Mouse (Mus musculus) brain, adult 2 months (tissue): ENCODE results near the gene Ccdc78.
"Not testable (repeated sequence)": the region's sequence is repeated elsewhere in the genome, so short reads cannot be mapped to it uniquely, and the experiment has no call there.

ENCODE experiments used
- DNase-seq: peaks from one replicate; pipeline ENCODE4 v3.0.0; 2011; ENCODE audit warnings: low read depth, low spot score

Ccdc78 gene

DNA sequence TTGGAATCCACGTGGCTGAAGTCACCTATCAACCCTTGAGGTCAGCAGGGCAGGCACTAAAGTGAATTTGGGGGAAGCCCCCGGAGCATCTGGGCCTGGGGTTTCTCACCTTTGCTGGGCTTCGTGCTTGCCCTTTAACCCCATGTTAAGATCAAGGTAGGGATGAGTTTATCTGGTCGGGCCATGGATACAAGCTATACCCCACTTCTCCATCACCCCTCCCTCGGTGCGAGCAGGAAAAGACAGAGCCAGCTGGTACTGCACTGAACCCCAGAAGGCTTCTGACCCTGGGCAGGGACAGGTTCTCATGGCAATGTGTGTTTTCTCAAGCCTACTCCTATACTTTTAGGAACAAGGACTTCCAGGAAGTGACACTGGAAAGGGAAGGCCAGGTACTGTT, 5.0 kb upstream of the Ccdc78 start:
- no peak for DNase-seq

DNA sequence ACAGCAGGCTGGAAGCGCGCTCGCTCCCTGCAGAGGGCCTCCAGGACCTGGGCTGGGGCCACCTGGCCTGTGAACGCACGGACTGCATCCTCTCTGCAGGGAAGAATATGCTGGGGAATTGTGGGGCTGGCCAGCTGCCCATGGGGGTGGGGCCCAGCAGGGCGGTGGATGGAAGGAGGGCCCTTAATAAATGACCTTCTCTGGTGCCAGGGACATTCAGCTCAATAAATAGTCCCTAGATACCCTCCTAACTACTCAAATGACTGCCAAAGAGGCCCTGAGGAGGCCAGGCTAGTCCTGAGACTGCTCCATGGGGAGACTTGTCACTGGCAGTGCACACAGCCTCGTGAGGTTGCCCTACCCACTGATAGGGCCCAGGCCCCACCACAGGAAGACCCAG, 3.3 kb upstream of the Ccdc78 start:
- DNase-seq: no peak

DNA sequence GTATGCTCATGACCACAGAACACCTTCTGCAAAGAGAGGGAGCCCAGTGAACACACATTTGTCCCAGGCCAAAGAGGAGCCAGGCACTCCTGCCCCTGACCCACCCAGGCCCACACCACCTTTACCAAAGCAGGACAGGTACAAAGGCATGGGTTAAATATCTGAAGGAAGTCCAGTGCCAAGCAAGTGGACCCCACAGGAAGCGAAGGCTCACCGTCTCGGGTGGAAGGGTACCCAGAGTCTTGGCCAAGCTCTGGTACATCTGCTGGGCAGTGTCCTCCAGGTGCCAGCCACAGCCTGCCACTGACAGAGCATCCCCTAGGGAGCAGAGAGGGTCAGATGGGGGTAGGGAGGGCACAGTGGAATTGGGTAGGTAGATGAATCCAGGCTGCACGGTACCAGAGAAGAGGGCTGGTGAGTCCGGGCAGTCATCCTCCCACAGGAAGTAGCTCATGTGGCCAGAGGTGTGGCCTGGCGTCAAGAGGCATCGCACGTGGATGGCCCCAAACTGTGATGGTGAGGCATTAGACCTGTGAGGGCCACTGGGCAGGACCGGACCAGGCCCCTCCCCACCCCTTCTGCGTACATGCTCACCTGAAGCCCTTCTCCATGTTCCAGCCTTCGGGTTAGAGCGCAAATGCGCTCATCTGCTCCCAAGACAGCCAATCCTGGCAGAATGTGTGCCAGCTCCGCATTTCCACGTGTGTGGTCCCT, 2.4 kb upstream of the Ccdc78 start:
- no peak for DNase-seq

DNA sequence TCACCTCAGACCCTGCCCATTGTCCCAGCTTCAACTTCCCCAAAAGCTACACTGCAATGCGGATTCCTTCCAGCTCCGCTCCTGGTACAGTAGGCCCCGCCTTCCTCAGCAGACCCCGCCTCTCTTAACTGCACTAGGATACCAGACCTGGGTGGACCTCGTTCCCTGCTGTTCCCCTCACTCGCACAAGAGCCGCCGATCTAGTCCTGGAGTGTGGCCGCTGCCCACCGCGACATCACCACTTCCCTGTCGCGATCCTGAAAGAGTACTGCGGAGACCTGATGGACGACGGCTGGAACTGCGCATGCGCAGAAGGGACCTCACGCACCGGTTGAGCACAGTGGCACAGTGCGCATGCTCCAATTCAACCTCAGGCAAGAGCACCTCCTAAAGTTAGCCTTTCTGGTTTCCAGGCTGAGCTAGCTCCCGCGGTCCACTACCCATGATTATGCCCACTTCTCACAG, 1.1 kb upstream of the Ccdc78 start, which contains the start of gene Haghl:
TSS of gene Haghl (minus strand) at position 393 of the 465 bp plus-strand sequence.
- peak; percentile 98 for DNase-seq

DNA sequence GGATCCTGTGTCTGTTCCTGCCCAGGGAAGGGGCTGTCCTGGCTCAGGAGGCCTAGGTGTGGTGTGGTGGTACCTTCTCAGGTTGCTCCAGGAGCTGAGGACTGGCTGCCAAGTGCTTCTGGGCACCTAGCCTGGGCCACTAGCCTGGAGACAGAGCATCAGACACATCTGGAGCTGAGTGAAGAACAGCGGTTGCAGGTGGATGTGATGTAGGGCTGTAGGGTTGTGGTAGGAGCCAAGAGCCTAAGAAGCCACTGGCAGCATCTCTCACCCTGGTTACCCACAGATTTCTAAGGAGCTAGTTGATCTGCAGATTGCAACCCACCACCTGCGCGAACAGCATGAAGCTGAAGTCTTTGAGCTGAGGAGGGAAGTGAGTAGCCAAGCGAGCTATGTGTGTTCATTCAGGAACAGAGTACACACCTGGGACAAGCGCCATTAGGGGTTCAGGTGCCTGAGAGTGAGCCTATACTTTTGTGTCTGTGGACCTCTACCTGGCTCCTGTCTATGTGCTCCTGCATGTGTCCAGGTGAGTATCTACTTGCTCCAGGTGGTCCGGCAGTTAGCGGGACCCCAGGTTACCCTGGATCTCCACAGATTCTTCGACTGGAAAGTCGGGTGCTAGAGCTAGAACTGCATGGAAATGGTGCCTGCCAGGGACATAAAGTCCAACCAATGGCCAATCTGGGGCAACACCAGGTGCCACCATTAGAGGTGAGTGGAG, 563 bp downstream of the Ccdc78 start:
- no peak for DNase-seq

DNA sequence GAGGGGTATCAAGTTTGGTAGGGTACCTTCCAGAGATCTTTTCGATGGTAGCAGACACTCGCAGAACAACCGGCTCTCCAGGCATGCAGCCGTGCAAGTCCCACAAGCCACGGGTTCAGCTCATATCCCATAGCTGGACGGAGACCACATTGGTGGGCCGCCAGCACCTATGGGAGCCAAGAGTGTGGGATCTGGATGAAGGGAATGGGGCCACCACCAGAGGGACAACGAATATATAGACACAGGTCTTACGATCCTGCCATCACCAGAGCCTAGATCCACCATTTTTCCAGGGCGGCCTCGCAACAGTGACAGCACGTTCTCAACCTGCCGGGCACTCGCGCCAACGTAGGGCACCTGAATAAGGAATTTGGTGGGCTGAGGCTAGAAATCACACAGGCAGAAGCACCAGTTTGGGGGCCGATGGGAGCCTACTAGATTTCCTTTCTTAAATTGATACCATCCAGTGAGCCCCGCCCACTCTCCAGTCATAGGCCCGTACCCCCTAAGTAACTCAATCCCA, 5.0 kb downstream of the Ccdc78 start:
- no peak for DNase-seq

DNA sequence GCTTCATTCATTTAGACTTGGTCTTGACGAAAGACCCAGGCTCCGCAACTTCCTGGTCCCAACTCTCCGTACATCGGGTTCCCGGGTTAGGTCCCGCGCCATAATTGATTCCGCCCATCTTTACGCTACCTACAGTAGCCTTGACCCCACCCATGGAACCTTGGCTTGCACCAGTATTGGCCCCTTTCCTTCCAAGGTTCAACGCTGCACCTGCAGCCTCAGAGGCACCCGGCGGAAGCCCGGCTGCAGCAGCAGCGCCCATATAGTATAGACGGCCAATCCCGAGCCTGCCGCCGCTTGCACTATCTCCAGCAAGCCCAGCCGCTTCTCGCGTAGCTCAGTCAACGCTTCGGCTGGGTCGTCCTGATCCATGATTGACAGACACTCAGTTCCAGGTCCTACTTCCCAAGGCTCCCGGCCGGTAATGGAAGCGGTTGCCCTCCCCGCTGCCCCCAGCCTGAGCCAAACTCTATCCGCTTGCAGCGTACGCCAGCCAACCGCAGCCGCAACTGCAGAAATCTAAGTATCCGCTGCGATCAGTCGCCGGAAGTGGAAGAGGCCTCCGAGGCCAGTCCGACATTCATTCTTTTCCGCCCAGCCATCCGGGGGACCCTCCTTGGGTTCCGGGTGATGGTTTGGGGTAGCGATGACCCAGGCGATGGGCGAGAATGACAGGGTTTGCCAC, 5.6 kb downstream of the Ccdc78 start:
- DNase-seq: peak; percentile 94

DNA sequence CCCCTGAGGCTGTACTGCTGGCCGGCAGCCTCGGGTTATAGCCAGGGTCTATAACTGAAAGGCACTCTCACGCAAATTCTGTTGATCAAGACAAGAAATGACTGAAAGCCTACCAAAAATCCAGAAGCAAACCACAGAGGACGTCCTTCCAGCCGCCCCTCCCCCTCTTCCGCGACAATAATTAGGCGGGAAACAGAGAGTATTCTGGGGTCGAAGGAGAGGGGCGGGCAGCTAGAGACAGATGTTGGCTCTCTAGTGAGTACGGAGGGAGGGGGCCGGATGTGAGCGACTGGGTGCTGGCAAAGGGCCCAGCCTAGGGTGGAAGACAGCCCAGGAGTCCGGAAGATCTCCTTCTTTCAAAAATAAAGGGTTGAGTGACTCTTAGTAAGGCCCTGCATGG, 6.2 kb downstream of the Ccdc78 start, which contains the start of gene Fam173a:
TSS of gene Fam173a (minus strand) at position 287 of the 400 bp plus-strand sequence.
- peak; percentile 79 for DNase-seq

DNA sequence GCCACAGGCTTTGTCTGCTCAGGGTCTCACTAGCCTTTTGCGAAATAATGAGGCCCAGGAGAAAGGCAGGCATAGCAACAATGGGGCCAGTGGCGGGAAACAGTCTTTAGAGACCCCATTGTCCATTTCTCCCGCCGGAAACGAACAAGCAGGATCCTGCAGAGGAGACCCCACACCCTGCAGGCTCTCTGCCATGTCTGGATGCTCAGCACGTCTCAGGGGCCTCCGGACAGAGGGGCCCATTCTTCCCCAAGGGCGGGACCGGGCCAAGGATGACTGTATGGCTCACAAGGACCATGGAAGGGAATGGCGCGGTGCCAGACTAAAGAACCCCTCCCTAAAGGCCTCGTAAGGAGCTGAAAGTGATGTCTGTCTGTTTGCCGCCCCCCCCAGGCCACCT, 7.8 kb downstream of the Ccdc78 start:
- no peak for DNase-seq

DNA sequence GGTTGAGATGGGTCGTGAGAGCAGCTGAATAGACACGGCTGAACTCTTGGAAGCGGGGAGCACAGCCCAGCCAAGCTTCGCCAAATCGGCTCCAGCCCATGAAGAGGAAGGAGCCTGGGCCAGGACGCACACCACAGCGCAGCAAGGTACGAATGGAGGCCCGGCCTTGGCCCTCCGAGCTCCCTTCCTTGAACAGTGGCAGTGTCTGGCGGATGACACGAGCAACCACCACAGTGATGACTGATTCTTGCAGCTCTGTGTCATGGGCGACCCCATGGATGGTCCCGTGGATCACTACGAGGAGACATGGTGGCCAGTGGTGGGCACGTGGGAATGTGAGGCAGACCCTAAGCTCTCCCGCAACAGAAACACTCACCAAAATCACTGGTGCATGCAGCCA, 8.6 kb downstream of the Ccdc78 start:
- no peak for DNase-seq

DNA sequence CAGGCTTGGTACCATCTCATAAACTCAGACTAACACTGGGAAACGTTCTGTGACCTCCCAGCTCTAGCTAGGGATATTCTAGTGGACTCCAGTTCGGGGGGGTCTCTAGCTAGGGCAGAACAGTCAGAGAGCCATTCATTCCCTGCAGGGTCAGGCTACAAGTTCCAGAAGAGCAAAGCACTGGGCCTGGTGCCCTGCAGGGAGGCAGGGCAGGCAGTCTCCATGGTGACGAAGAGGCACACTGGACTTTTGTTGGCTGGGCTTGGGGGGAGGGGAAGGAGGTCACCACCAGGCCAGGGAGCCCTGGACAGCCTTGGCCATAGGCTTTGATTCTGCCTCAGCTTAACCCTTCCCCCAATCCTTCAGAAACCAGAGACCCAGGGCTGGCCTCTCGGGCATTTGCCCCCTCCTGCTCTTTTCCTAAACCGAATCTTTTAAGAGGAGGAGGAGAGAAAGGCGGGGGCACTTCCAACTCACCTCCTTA, 9.3 kb downstream of the Ccdc78 start, which contains the start of gene AC134908.4:
TSS of gene AC134908.4 (minus strand) at position 51 of the 484 bp plus-strand sequence.
- peak; percentile 93 for DNase-seq

DNA sequence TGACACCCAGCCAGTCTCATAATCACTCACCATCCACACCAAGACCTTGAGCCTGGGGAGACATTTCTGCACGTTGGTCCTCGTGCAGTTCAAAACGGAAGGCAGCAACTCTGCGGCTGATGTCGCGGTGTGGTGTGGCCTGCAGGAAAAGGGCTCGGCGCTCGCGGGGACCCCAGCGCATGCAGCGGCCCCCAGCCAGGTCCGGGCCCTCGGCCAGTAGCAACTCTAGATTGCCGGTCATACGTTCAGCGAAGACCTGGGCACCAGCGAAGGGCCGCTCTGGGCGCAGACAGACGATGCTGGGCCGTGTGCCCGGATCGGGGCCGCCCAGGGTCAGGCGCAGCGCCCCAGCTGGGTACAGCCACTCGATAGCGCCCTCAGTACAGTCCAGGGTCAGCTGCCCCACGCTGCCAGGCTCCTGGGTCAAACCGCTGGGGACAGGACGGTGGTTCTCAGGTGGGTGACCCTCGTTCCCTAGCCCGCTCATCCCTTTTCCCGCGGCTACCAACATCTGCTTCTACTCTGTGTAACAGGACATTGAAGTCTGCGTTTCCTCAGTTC, 9.9 kb downstream of the Ccdc78 start:
- DNase-seq: peak; percentile 56

DNA sequence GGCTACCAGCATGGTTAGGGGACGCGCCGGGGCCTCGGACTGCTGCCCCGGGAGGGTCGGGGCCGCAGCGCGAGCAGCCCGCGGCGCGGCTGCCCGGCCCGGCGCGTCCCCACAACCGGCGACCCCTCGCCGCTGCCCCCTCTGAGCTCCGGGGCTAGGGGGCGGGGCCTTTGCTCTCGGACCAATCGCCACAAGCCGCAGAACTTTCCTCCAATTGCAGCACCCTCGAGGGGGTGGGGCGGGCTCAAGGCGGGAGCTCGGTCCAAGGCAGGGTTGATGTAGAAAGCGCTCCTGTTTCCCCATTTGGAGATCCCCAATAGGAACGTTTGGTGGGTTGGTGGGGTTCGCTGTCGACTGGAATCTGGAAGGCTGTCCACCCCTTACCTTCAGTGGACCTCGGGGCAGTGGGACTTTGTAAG, 10.6 kb downstream of the Ccdc78 start, which contains the start of gene Metrn:
TSS of gene Metrn (minus strand) at position 186 of the 419 bp plus-strand sequence.
- DNase-seq: peak; percentile 79

DNA sequence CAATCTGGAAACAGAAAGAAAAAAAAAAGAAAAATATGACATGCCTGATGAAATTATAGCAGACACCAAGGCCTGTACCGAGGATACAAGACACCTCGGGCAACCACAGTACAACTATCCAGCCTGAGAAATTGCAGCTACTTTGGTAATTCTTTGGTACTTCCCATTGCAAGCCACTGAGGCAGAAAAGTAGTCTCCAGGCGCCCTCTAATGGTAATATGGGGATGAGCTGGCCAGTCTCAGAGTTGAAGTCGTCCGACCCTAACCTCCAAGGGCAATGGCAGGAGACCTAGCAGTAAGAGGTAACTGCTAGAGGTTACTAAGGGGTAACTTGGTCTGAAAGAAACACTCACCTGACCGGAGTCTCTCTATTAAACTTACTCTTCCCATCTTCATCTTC, 14.6 kb downstream of the Ccdc78 start:
- DNase-seq: peak; percentile 84

DNA sequence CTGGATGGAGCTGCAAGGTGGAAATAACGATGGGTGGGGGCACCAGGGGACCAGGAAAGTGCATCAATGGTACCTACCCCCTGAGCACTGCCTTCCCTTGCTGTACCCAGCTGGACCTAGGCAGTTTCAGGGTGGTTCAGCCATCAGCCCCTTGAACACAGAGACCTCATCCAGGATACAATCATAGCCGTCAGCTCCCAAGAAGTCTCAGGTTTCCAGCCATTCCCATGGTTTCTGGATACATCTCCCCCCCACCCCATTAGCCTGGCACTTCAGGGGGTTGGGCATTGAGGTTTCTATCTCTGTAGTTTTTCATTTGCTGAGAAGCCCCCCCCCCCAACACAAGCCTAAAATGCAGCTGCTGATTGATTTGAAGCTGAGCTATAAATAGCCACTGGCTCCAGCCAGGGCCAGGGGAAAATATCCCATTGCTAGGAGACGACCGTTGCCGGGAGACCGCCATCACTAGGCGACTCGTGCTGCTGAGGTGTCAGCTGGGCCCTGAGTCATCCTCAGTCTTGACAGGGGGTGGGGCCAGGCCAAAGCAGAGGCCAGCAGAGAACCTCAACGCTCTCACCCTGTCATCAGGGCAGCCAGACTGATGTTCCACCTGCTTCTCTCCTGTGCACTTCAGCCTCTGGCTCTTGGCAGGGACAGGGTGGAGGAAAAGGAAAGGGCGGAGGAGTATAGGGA, 16.6 kb downstream of the Ccdc78 start:
- DNase-seq: peak; percentile 94

DNA sequence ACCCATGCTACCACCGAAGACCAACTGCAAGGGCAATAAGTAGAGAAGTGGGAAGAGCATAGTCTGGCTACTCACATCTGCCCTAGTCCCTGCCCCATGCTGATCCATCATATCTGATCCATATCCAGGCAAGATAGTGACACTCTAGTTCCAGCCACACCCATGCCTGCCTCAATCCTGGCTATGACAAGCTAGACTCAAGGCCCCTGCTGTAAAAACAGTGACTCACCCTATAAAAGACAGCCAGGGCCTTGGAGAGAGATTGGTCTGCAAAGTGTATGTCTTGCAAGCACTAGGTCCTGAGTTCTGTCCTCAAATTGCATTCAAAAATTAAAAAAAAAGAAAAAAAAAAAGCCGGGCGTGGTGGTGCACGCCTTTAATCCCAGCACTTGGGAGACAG, 20.1 kb downstream of the Ccdc78 start:
- DNase-seq: no peak

DNA sequence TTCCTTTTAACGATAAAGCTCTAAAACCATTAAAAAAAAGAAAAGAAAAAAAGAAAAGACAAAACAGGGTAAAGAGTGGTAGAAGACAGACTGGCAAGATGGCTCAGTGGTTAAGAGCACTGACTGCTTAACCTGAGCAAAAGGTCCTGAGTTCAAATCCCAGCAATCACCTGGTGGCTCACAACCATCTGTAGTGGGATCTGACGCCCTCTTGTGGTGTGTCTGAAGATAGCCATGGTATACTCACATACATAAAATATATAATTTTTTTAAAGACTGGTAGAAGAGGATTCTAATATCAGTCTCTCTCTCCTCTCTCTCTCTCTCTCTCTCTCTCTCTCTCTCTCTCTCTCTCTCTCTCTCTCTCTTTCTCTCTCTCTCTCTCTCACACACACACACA, 21.1 kb downstream of the Ccdc78 start:
- DNase-seq: not testable (repeated sequence)

DNA sequence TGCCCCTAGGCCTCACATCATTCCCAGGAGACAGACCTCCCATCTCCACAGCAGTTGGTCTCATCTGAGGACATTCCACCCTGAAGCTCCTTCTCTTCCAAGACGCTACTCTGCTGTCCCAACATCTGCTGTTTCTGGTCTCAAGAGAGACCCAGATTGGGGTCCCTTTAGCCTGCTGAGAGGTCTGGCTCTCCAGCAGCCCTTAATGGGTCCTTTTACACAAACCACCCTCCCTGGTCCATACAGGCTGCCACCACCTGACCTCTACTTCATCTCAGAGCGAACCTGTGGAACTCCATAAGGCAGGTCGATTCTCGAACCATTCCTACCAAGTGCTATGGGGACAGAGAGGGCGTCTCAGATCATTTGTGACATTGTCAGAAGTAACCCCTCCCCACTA, 21.6 kb downstream of the Ccdc78 start:
- no peak for DNase-seq

DNA sequence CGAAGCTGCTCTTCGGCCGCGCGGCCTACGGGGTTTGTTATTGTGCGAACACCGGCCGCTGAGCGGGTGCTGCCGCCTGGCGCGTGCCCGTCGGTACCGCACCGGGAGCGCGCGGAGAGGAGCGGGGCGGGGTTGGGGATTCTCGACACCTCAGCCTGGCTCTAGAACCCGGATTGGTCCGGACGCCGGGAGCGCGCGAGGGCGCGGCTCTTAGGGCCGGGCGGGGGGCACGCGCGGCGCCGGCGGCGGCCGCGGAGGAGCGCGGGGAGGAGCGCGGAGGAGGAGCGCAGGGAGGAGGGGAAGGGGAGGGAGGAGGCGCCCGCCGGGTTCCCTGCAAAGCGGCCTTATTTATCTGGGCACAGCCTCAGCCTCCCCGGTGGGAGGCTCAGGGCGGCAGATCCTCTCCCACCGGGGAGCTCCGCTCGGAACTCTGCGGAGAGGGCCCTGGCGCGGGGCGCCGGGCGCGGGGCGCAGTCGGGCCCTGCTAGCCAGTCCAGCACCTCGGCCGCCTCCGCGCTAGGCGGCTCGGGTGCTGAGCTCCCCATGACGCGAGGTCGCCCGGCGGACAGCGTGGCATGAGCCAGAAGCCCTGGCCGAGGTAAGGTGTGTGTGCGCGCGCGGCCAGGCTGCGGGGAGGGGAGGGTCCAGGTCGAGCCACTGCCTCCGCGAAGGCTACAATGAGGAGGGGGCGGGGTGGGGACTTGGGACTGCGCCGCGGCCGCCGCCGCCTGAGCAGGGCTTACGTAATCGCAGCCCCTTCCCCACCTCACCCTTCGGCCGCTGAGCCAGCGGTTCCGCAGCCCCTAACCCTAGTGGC, 22.6 kb downstream of the Ccdc78 start, which contains the start of gene Fbxl16:
TSS of gene Fbxl16 (plus strand) at position 297 of the 817 bp plus-strand sequence.
- DNase-seq: peak; percentile 99
